Mouse (Mus musculus) activated CD4-positive, CD25-positive, alpha-beta regulatory T cell, adult 9 weeks (primary cell): ENCODE measurements around the gene Slc36a2. TPM values are rescaled to one million over a fixed set of nuclear protein-coding genes. Genes with fewer than 3 reads are reported as not detected.

Experiments
- polyA plus RNA-seq: library from polyadenylated mRNA; unstranded; fragments of 100-300 nt; shearing (Covaris generic); gene quantifications from one replicate; pipeline ENCODE4 v1.2.1, GENCODE M21; 2017

The Slc36a2 gene
- polyA plus RNA-seq: not detected

DNA sequence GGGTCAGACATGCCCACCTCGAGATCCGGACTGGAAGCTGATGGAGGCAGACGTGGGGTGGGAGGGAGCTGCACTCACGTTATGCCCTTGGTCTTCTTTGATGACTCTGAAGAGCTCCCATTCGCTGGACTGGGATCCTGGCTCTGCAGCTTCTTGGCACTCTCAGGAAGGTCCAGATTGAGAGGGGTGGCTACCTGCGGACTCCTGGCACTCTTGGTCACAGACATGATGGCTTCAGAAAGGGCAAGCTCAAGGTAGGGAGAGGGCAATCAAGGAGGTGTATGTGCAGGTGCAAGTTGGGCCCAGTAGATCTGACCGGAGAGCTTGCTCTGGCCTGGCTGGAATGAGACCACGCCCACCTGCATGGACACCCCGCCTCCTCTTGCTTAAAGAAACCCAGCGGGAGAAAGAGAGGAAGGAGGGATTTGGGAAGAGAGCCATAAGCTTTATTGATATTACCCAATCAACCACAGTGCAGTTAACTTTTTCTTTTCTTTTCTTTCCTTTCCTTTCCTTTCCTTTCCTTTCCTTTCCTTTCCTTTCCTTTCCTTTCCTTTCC is at the start of gene Slc36a2:
Gene Slc36a2 (minus strand): TSS at position 345 of the 559 bp plus-strand sequence.

GRCm38 (mm10) chr11:55204159-55204596 is 19.3 kb upstream of the Slc36a2 start, which contains the start of gene Slc36a1:
Gene Slc36a1, plus strand, starts transcription at chr11:55204350.

GRCm38 (mm10) chr11:55151608-55152007 is 33.3 kb downstream of the Slc36a2 start, which contains the start of gene Slc36a3:
Gene Slc36a3, minus strand, starts transcription at chr11:55151708.

Other genes with a start within 250 kb of the Slc36a2 start
- 187 TPM for gene Tnip1, start 222.2 kb downstream of the Slc36a2 start, polyA plus RNA-seq
- gene Anxa6, start 151.6 kb downstream of the Slc36a2 start, polyA plus RNA-seq: 613 TPM
- 73.2 TPM for gene Ccdc69, start 106.9 kb downstream of the Slc36a2 start, polyA plus RNA-seq
- gene Gm2a, start 87.0 kb downstream of the Slc36a2 start, polyA plus RNA-seq: 112 TPM
- 0.56 TPM for gene Slc36a3, start 33.4 kb downstream of the Slc36a2 start, polyA plus RNA-seq
- gene Slc36a1, start 19.3 kb upstream of the Slc36a2 start, polyA plus RNA-seq: 2.1 TPM
- gene Fat2, start 151.5 kb upstream of the Slc36a2 start, polyA plus RNA-seq: not detected
- 0.57 TPM for gene Sparc, start 238.1 kb upstream of the Slc36a2 start, polyA plus RNA-seq